In the genomic region with DNA sequence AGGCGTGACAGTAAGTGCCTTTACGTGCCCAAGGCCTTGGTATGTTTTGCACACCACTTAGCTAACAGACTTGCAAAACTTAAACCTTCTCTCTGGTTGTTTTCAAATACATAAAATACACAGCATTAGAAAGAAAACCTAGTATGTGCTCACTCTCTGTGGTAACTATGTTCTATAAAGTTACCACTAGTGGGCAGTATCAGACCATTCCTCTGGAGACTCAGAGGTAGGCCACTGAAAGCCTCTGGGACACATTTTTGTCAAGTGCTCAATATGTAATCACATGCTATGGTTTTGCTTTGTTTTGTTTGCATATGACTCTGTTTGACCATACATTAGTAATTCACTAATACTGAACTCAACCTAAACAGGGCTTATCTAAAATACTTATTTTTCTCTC, we compare ENCODE assay signal across 13 mouse cellular contexts. TPM values are rescaled to one million over a fixed set of nuclear protein-coding genes. Genes with fewer than 3 reads are reported as not detected.
DNase-seq lines count a peak whose midpoint lies in the region; ATAC-seq and TF ChIP-seq lines count a peak whose summit lies in the region.
"Had no signal": no experiment of that assay in that cellular context is flagged by ENCODE, and none has a peak within 500 bp of the region (broad histone marks: within the 10 kb centered on the region; RNA-seq: fewer than 3 reads in every experiment).

No protein-coding gene starts in this region.

- H3K27ac ChIP-seq in gastrocnemius, adult 2 months, result no peak overlapping the region
- H3K27ac ChIP-seq: limb, embryonic 15.5 days; neural tube, embryonic 12.5 days; stomach, embryonic 15.5 days had no signal

- H3K27me3 ChIP-seq in splenic B cell, adult 2 months (ENCODE audit: control insufficient read depth, insufficient read depth, low read length, poor library complexity, severe bottlenecking), result no peaks in the 10 kb centered on the region; the same call in 1 of the 2 replicates
- H3K27me3 ChIP-seq: limb, embryonic 15.5 days; neural tube, embryonic 12.5 days; stomach, embryonic 15.5 days had no signal

- no peak overlapping the region for H3K4me3 ChIP-seq in gastrocnemius, adult 2 months
- H3K4me3 ChIP-seq: limb, embryonic 15.5 days; neural tube, embryonic 12.5 days; stomach, embryonic 15.5 days had no signal

- ATAC-seq in erythroid progenitor cell, adult 5-6 weeks (replicated peaks; ENCODE audit: low FRiP score, poor library complexity, severe bottlenecking), result peak; percentile 42; the same call in 1 of the 2 replicates

- intact Hi-C loops in gastrocnemius, adult 2 months (cut with DNase I), result loop anchor here (5.0 kb wide), 1 partner anchor 220 kb away; a partner anchor contains a TSS

- TF ChIP-seq CTCF in gastrocnemius, adult 2 months (IDR thresholded peaks at IDR 0.05), result peak; percentile 66

- peaks cover 4% of the 10 kb centered on the region; the same call in 1 of the 2 replicates for H3K36me3 ChIP-seq in splenic B cell, adult 2 months (ENCODE audit: control insufficient read depth, insufficient read depth, low read length, poor library complexity, severe bottlenecking)

- no peak for DNase-seq in gastrocnemius, adult 2 months
- no peak for DNase-seq in gastrocnemius, postnatal 4 days (ENCODE audit: low spot score in 2 of 2)
- DNase-seq in thymus, postnatal 0 days (ENCODE audit: low spot score), result peak; percentile 61
- DNase-seq in thymus, adult 18-20 months, result no peak
- DNase-seq in splenic B cell, adult 2 months (ENCODE audit: low read depth, low spot score), result peak; percentile 73
- no peak for DNase-seq in cerebellum, postnatal 36 days
- DNase-seq in frontal cortex, postnatal 25 days (ENCODE audit: low spot score in 2 of 2), result no peak
- DNase-seq: heart, adult 11 months; kidney, postnatal 14 days had no signal

RNA-seq across cellular contexts. Expression of a gene that starts 2.2 kb away (rescaled TPM):
- total RNA-seq in gastrocnemius, adult 2 months (2021), result 10 to 100 TPM; 17.9 to 20.8 TPM
- 10 to 100 TPM; 44.2 to 45.1 TPM for total RNA-seq in gastrocnemius, postnatal 4 days (2021)
- polyA plus RNA-seq in thymus, postnatal 0 days (2015; fragmentation: Nextera tagmentation; extraction: Ambion mirVana), result 154 and 174 TPM in 2 replicates
- 28.5 and 44.3 TPM in 2 replicates for total RNA-seq in erythroid progenitor cell, adult 5-6 weeks (2015; ENCODE audit: low replicate concordance)
- total RNA-seq in erythroid progenitor cell, adult 5-6 weeks (2017; ENCODE audit: low replicate concordance), result 23.5 and 35.9 TPM in 2 replicates

RNA-seq across cellular contexts. Expression of a gene that starts 32.4 kb away (rescaled TPM):
- total RNA-seq in gastrocnemius, adult 2 months (2021), result 1 to 10 TPM in 1 of 2 experiments, not detected in 1; 2.2 TPM
- 10 to 100 TPM; 17.0 to 18.4 TPM for total RNA-seq in gastrocnemius, postnatal 4 days (2021)
- polyA plus RNA-seq in thymus, postnatal 0 days (2015; fragmentation: Nextera tagmentation; extraction: Ambion mirVana), result 7.8 and 8.1 TPM in 2 replicates
- not detected in 2 replicates for total RNA-seq in erythroid progenitor cell, adult 5-6 weeks (2015; ENCODE audit: low replicate concordance)
- total RNA-seq in erythroid progenitor cell, adult 5-6 weeks (2017; ENCODE audit: low replicate concordance), result not detected in 2 replicates

RNA-seq across cellular contexts. Expression of a gene that starts 33.4 kb away (rescaled TPM):
- 10 to 100 TPM; 43.5 to 87.0 TPM for total RNA-seq in gastrocnemius, adult 2 months (2021)
- 10 to 100 TPM; 38.7 to 49.3 TPM for total RNA-seq in gastrocnemius, postnatal 4 days (2021)
- polyA plus RNA-seq in thymus, postnatal 0 days (2015; fragmentation: Nextera tagmentation; extraction: Ambion mirVana), result 2.9 and 3.1 TPM in 2 replicates
- total RNA-seq in erythroid progenitor cell, adult 5-6 weeks (2015; ENCODE audit: low replicate concordance), result 52.8 and 59.1 TPM in 2 replicates
- 59.7 and 67.0 TPM in 2 replicates for total RNA-seq in erythroid progenitor cell, adult 5-6 weeks (2017; ENCODE audit: low replicate concordance)

Comparison
In these comparisons a context has a peak if more than half of its experiments do, and no peak if none do; other contexts are left out.
1. DNase-seq: peak in thymus, postnatal 0 days (single experiment) and splenic B cell, adult 2 months (single experiment); none in gastrocnemius, adult 2 months (single experiment), gastrocnemius, postnatal 4 days (0 of 2), thymus, adult 18-20 months (0 of 2), cerebellum, postnatal 36 days (0 of 2) and frontal cortex, postnatal 25 days (0 of 2).
2. RNA of a gene that starts 32.4 kb away (total RNA-seq): 17.0 to 18.4 TPM in gastrocnemius, postnatal 4 days; 2.2 TPM in gastrocnemius, adult 2 months and not detected in erythroid progenitor cell, adult 5-6 weeks; every median in the first group is over 4 times any median in the second.